In the genomic region with DNA sequence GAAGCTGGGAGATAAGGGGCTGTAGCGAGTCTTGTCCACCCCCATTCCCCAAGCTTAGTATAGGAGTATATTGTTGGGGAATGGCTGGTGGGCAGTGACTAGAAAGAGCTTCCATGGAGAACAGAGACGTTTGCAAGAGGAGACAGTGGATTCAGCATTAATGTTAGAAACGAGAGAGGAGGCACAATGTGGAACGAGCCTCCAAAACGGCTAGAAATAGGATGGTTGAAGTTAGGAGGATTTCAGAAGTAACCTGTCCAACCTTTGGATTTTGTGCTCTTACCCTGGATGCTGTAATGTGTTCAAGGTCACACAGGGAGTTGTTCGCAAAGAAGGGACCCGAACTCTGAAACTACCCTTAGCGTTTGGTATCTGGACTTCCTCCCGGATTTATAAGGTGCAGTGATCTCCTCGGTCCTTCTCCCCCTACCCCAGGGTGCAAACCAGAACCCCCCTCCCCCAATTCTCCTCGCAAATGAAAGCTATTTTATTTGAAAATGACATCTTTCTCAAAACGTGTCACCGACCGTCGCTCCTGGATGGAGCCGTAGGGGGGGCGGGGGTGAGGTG, we compare ENCODE assay signal across 9 mouse cellular contexts. TPM values are rescaled to one million over a fixed set of nuclear protein-coding genes. Genes with fewer than 3 reads are reported as not detected.
DNase-seq lines count a peak whose midpoint lies in the region; ATAC-seq and TF ChIP-seq lines count a peak whose summit lies in the region.
"Had no signal": no experiment of that assay in that cellular context is flagged by ENCODE, and none has a peak within 500 bp of the region (broad histone marks: within the 10 kb centered on the region; RNA-seq: fewer than 3 reads in every experiment).

No protein-coding gene starts in this region.

- peak overlapping the region; percentile 97 for H3K4me3 ChIP-seq in kidney, postnatal 0 days (replicated peaks; ENCODE audit: low read depth, low read length)
- peak overlapping the region; percentile 59 for H3K4me3 ChIP-seq in bone marrow, adult 2 months (replicated peaks; ENCODE audit: control insufficient read depth, low read depth, low read length)
- peak overlapping the region; percentile 83 for H3K4me3 ChIP-seq in hindbrain, embryonic 10.5 days
- H3K4me3 ChIP-seq in midbrain, embryonic 11.5 days (ENCODE audit: low read depth, low read length) = peak overlapping the region; percentile 73

- no peaks in the 10 kb centered on the region for H3K27me3 ChIP-seq in kidney, postnatal 0 days (ENCODE audit: insufficient read depth, low read length)
- H3K27me3 ChIP-seq in hindbrain, embryonic 10.5 days (ENCODE audit: insufficient read depth, poor library complexity, severe bottlenecking) = peaks cover 4% of the 10 kb centered on the region; the same call in 1 of the 2 replicates
- no peaks in the 10 kb centered on the region for H3K27me3 ChIP-seq in midbrain, embryonic 11.5 days (ENCODE audit: control insufficient read depth, insufficient read depth, low read length)

- no peak for TF ChIP-seq CTCF in kidney, postnatal 0 days (IDR thresholded peaks at IDR 0.05; ENCODE audit: low read depth)
- no peak for TF ChIP-seq CTCF in bone marrow, adult 2 months (IDR thresholded peaks at IDR 0.05; ENCODE audit: control insufficient read depth, insufficient read depth, low read length)

- H3K4me1 ChIP-seq in kidney, postnatal 0 days (replicated peaks; ENCODE audit: insufficient read depth, low read length) = peaks cover 50% of the 10 kb centered on the region
- peaks cover 5% of the 10 kb centered on the region for H3K4me1 ChIP-seq in bone marrow, adult 2 months (ENCODE audit: control insufficient read depth, insufficient read depth, low read length)
- H3K4me1 ChIP-seq in hindbrain, embryonic 10.5 days (replicated peaks) = peaks cover 82% of the 10 kb centered on the region
- H3K4me1 ChIP-seq in midbrain, embryonic 11.5 days (ENCODE audit: control insufficient read depth, insufficient read depth, low read length) = peaks cover 47% of the 10 kb centered on the region

- H3K4me2 ChIP-seq in kidney, postnatal 0 days (ENCODE audit: low read length) = peak overlapping the region; percentile 84
- peak overlapping the region; percentile 53 for H3K4me2 ChIP-seq in midbrain, embryonic 11.5 days

- no peak for DNase-seq in kidney, postnatal 0 days (ENCODE audit: low spot score)
- DNase-seq in kidney, adult 18-20 months = no peak
- no peak for DNase-seq in hindbrain, embryonic 10.5 days (ENCODE audit: low spot score)
- DNase-seq in midbrain, embryonic 11.5 days (ENCODE audit: low spot score, missing footprints) = peak; percentile 93
- no peak for DNase-seq in frontal cortex, postnatal 10 days (ENCODE audit: low spot score in 2 of 2)
- no peak for DNase-seq in thymus, postnatal 4 days
- DNase-seq in lung, postnatal 14 days = no peak

- WGBS in kidney, postnatal 0 days = 0% methylated on average over 17 of the region's 17 CpGs
- 1% methylated on average over 17 of the region's 17 CpGs for WGBS in bone marrow, adult 2 months
- WGBS in hindbrain, embryonic 10.5 days = under 1% methylated on average over 17 of the region's 17 CpGs
- WGBS in midbrain, embryonic 11.5 days = under 1% methylated on average over 17 of the region's 17 CpGs

- peak overlapping the region; percentile 95 for H3K27ac ChIP-seq in kidney, postnatal 0 days
- H3K27ac ChIP-seq in bone marrow, adult 2 months (ENCODE audit: control insufficient read depth, insufficient read depth, low read depth, low read length, poor library complexity) = no peak overlapping the region
- H3K27ac ChIP-seq in hindbrain, embryonic 10.5 days = peak overlapping the region; percentile 99
- H3K27ac ChIP-seq in midbrain, embryonic 11.5 days (ENCODE audit: low read depth, low read length) = peak overlapping the region; percentile 93

- TF ChIP-seq POLR2A in bone marrow, adult 2 months (IDR thresholded peaks at IDR 0.05; ENCODE audit: borderline replicate concordance, control insufficient read depth, low read depth, low read length) = no peak

- H3K36me3 ChIP-seq in kidney, postnatal 0 days (ENCODE audit: insufficient read depth, low read length) = no peaks in the 10 kb centered on the region
- H3K36me3 ChIP-seq in hindbrain, embryonic 10.5 days = no peaks in the 10 kb centered on the region
- H3K36me3 ChIP-seq in midbrain, embryonic 11.5 days (ENCODE audit: control insufficient read depth, insufficient read depth, low read length) = no peaks in the 10 kb centered on the region

- peak overlapping the region; percentile 90 for H3K9ac ChIP-seq in kidney, postnatal 0 days (ENCODE audit: low read depth, low read length)
- H3K9ac ChIP-seq in midbrain, embryonic 11.5 days (ENCODE audit: low read length) = peak overlapping the region; percentile 90

- no peaks in the 10 kb centered on the region for H3K9me3 ChIP-seq in kidney, postnatal 0 days (replicated peaks; ENCODE audit: low read length)
- H3K9me3 ChIP-seq in hindbrain, embryonic 10.5 days = no peaks in the 10 kb centered on the region
- H3K9me3 ChIP-seq in midbrain, embryonic 11.5 days (ENCODE audit: control insufficient read depth, low read length) = no peaks in the 10 kb centered on the region

- ATAC-seq in kidney, postnatal 0 days (replicated peaks; ENCODE audit: low FRiP score, low read depth) = no peak
- peak; percentile 0; the same call in 1 of the 2 replicates for ATAC-seq in midbrain, embryonic 11.5 days (ENCODE audit: low FRiP score)

RNA-seq across cellular contexts. Expression of a gene that starts 0.7 kb away (rescaled TPM):
- polyA plus RNA-seq in kidney, postnatal 0 days (2015; fragmentation: Nextera tagmentation; extraction: Ambion mirVana) = 26.1 TPM in 2 replicates
- 27.5 and 35.4 TPM in 2 replicates for polyA plus RNA-seq in bone marrow, adult 2 months (2011; ENCODE audit: insufficient read depth, insufficient read length, low replicate concordance, missing spikeins)
- 12.8 and 22.2 TPM in 2 replicates for polyA plus RNA-seq in hindbrain, embryonic 10.5 days (2016; fragmentation: Nextera tagmentation; extraction: Ambion mirVana)
- 21.9 and 23.7 TPM in 2 replicates for polyA plus RNA-seq in midbrain, embryonic 11.5 days (2014; fragmentation: Nextera tagmentation; extraction: Ambion mirVana)

RNA-seq across cellular contexts. Expression of a gene that starts 11.9 kb away (rescaled TPM):
- polyA plus RNA-seq in kidney, postnatal 0 days (2015; fragmentation: Nextera tagmentation; extraction: Ambion mirVana) = 38.3 and 41.2 TPM in 2 replicates
- polyA plus RNA-seq in bone marrow, adult 2 months (2011; ENCODE audit: insufficient read depth, insufficient read length, low replicate concordance, missing spikeins) = 26.7 and 28.7 TPM in 2 replicates
- polyA plus RNA-seq in hindbrain, embryonic 10.5 days (2016; fragmentation: Nextera tagmentation; extraction: Ambion mirVana) = 76.9 and 83.6 TPM in 2 replicates
- 66.1 and 67.1 TPM in 2 replicates for polyA plus RNA-seq in midbrain, embryonic 11.5 days (2014; fragmentation: Nextera tagmentation; extraction: Ambion mirVana)

RNA-seq across cellular contexts. Expression of a gene that starts 34.0 kb away (rescaled TPM):
- 3.1 and 3.5 TPM in 2 replicates for polyA plus RNA-seq in kidney, postnatal 0 days (2015; fragmentation: Nextera tagmentation; extraction: Ambion mirVana)
- polyA plus RNA-seq in bone marrow, adult 2 months (2011; ENCODE audit: insufficient read depth, insufficient read length, low replicate concordance, missing spikeins) = 2.4 and 4.8 TPM in 2 replicates
- 1.2 and 1.5 TPM in 2 replicates for polyA plus RNA-seq in hindbrain, embryonic 10.5 days (2016; fragmentation: Nextera tagmentation; extraction: Ambion mirVana)
- 0.93 and 1.2 TPM in 2 replicates for polyA plus RNA-seq in midbrain, embryonic 11.5 days (2014; fragmentation: Nextera tagmentation; extraction: Ambion mirVana)

RNA-seq across cellular contexts. Expression of a gene that starts 40.1 kb away (rescaled TPM):
- polyA plus RNA-seq in kidney, postnatal 0 days (2015; fragmentation: Nextera tagmentation; extraction: Ambion mirVana) = 0.13 and 0.19 TPM in 2 replicates
- not detected in 2 replicates for polyA plus RNA-seq in bone marrow, adult 2 months (2011; ENCODE audit: insufficient read depth, insufficient read length, low replicate concordance, missing spikeins)
- polyA plus RNA-seq in hindbrain, embryonic 10.5 days (2016; fragmentation: Nextera tagmentation; extraction: Ambion mirVana) = not detected in 2 replicates
- not detected in 2 replicates for polyA plus RNA-seq in midbrain, embryonic 11.5 days (2014; fragmentation: Nextera tagmentation; extraction: Ambion mirVana)
- polyA plus RNA-seq: brain, embryonic 14.5 days had no signal

RNA-seq across cellular contexts. Expression of a gene that starts 54.2 kb away (rescaled TPM):
- polyA plus RNA-seq in kidney, postnatal 0 days (2015; fragmentation: Nextera tagmentation; extraction: Ambion mirVana) = 17.8 and 19.3 TPM in 2 replicates
- polyA plus RNA-seq in bone marrow, adult 2 months (2011; ENCODE audit: insufficient read depth, insufficient read length, low replicate concordance, missing spikeins) = 46.7 and 69.9 TPM in 2 replicates
- polyA plus RNA-seq in hindbrain, embryonic 10.5 days (2016; fragmentation: Nextera tagmentation; extraction: Ambion mirVana) = 24.4 and 25.2 TPM in 2 replicates
- 24.0 and 25.1 TPM in 2 replicates for polyA plus RNA-seq in midbrain, embryonic 11.5 days (2014; fragmentation: Nextera tagmentation; extraction: Ambion mirVana)
